Mouse (Mus musculus) lung, postnatal 0 days (tissue): ENCODE data around the gene Zcchc4.

Source experiments
- CTCF ChIP-seq: IDR thresholded peaks from 2 replicates; pipeline ENCODE4 v1.5.1; 2016; ENCODE audit warnings: antibody characterized with exemption, mild to moderate bottlenecking
- EP300 ChIP-seq: IDR thresholded peaks from 2 replicates; pipeline ENCODE4 v1.6.1; 2016; ENCODE audit warnings: antibody characterized with exemption, mild to moderate bottlenecking, control low read depth

- no peak for TF ChIP-seq CTCF
- no peak for TF ChIP-seq EP300
These were observed 57.8 kb downstream of the Zcchc4 start for GRCm38 (mm10) chr5:52833005-52833404.
